Mouse (Mus musculus) spleen, postnatal 14 days (tissue): ENCODE measurements around the gene Sectm1a.
"Not testable (repeated sequence)": the region's sequence is repeated elsewhere in the genome, so short reads cannot be mapped to it uniquely, and the experiment has no call there.

Source experiments
- DNase-seq, 2 experiments: peaks; one replicate each; pipeline ENCODE4 v3.0.0; 2021 to 2022; ENCODE audit warnings: low spot score in 2 of 2

The Sectm1a gene

DNA sequence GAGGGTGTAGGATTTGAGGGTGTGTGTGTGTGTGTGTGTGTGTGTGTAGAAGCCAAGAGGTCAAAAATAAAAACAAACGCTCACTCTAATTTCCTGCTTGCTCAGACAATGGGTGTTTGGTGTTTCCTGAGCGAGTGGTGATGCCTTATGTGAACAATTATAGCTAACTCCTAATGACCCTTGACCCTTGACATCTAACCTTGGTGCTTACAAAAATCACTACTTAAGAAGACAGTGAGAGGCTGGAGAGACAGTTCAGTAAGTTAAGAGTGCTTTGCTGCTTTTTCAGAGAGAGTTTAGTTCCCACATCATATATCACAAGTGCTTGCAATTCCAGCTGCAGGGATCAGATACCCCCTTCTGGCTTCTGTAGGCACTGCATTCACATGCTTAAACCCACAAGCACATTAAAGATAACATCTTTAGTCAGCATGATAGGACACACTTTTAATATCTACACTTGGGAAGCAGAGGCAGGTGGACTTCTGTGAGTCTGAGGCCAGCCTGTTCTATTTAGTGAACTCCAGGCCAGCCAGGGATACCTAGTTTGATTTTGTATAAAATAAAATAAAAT, 33.1 kb downstream of the Sectm1a start:
- DNase-seq = no peak

GRCm38 (mm10) chr11:121045286-121045685, 35.7 kb downstream of the Sectm1a start:
- no peak for DNase-seq

DNA sequence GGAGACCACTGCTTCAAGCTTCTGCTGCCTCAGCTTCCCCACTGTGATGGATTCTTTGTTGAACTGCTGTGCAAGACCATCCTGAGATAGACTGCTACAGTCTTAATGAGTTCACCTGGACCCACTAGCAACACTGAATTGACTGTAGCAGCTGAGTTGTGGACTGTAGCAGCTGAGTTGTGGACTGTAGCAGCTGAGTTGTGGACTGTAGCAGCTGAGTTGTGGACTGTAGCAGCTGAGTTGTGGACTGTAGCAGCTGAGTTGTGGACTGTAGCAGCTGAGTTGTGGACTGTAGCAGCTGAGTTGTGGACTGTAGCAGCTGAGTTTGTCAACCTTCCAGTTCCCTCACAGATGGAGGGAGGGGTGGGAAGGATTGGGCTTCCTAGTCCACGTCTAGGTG, 38.0 kb downstream of the Sectm1a start:
- DNase-seq = not testable (repeated sequence)

GRCm38 (mm10) chr11:121042480-121042879, 38.5 kb downstream of the Sectm1a start:
- no peak for DNase-seq

- DNase-seq = no peak
These were observed 39.4 kb downstream of the Sectm1a start for GRCm38 (mm10) chr11:121041636-121042035.

GRCm38 (mm10) chr11:121041212-121041611, 39.8 kb downstream of the Sectm1a start:
- peak; percentile 49 to 70 for DNase-seq

DNA sequence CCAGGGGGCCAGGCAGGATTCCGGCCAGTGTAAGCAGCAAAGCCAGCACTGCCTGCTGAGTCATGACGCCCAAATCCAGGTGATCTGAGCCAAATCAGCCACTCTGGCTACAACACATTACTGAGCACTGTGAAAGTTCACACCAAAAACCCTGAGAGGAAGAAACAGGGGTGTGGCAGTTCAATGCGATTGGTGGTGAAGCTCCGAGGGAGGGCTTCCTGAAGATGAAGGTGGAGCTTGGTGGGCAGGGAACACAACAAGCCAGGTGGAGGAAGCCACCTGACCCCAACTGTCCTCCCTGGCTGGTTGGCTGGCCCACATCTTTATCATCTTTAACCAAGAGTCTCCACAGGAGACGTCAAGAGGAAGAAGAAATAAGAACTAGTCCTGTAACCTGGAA, 41.7 kb downstream of the Sectm1a start, which contains the start of gene Cd7:
Gene Cd7, minus strand, starts transcription at position 117 of the 400 bp plus-strand sequence.
- no peak for DNase-seq

DNA sequence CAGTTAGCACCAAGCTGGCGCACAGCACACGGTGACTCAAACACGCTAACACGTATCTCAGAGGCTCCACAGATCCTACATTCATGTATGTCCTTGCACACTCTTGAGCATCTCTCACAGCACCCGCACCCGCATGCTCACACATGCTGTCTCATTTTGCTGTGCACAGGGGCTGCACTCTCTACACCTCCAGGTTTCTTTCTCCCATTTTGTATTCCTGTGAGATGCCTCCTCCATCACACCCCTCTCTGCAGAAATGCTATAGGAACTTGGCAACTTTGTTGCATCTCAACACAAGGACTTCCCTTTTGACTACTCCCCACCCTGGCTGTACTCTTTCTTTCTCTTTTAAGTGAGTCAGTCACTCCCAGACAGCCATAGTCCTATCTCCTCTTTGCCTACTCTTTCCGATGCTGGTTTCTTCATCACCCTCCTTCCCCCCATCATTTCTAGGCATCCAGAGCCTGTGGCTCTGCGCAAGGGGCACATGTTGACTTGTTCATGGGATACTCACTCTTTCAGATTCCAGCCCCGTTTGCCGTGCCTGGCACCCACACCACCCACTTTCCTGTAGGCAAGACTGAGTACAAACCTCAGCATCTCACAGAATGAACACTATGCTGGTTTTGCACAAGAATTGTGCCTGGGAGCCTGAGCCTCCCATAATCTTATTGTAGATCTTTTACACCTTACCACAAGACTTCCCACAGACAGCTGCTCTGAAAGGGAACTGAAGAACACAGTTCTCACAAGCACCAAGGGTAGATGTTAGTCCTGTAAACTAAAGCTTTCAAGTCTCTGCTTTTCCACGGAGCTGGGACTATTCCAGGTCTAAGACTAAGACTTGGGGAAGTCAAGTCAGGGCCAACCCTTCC, 42.4 kb downstream of the Sectm1a start:
- no peak for DNase-seq

DNA sequence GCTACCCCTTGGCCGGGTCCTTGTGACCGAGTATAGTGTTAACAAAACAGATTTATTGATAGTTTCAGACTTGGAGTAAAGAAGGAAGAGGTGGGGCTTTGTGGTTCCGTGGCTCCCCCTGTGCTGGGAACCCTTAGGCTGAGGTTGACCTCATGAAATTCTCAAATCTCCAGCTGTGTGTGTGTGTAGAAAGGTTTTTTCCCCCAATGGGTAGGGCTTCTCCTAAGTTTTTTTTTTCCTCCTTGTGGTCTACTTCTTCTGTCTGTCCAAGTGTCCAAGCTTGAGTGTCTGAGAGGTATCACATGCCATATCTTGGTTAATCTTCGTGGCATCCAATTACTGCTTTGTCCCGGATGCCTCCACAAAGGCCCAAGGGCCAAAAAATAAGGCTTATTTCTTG, 47.9 kb downstream of the Sectm1a start:
- DNase-seq = no peak

DNA sequence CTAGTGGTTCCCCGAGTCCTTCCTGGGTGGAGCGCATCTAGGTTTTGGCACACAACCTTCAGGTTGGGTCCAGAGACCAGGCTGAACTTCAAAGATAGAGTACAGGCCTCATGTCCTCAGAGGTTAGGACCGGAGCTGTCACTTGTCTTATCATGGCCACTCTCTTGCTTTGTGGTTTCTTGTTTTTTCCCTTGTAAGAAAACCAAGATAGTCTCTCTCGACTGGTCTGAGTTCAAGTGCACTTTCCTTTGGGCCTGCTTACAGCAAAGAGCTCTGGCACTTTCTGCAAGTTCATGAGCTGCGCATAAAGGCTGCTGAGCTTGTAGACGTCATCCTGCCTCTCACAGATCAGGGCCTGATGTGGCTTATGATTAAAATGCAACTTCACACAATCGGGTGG, 53.8 kb downstream of the Sectm1a start:
- DNase-seq = no peak

DNA sequence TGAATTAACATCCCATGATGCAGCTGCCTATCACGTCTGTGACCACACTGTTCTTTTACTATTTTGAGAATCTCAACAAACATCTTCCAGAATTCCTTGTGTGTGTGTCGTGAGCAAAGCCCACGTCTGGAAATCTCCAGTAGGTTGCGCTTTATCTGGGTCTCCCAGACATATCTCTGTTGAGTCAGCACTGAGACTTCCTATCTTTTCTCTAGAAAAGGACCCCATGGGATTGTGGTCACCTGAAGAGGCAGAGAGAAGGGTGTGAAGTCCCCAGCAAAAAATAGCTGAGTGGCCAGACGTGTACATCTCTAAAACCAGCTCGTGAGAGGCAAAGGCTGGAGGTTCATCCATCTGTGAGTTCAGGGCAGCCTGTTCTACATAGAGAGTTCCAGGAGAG, 56.9 kb downstream of the Sectm1a start:
- DNase-seq = no peak

DNA sequence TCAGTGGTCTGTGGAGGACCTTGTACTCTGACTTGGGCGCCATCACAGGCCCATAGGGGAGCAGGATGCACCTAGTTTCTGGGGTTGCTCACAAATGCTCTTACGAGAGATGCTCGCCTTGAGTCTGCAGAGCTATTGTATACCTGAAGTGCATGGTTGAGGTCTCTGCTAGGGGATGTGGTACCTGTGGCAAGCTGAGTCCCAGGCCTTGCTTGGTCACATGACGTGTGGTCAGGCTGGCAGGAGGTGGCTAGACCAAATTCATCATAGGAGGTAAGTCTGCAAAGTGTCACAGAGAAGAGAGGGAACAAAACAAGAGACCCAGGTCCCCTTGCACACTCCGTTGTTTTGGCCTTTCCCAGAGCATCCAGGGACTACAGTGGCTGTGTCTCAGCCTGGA, 61.5 kb downstream of the Sectm1a start:
- DNase-seq = no peak

DNA sequence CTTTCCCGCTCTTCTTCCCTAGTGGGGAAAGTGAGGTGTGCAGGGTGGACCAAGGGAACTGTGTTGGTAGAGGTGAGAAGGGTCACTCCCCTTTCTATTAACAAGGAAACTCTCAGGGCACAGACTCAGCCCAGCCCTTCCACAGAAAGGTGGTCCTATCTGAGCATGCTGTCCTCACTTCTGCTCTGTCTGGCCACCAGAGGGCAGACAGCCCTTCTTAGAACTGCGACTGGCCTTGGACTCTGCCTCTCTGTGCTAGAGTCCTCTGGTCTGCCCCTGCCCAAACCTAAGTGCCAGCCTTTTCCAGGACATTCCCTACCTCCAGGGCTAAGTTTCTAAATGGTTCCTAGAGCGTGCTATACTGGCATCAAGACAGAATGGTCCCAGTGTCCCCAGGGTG, 63.3 kb downstream of the Sectm1a start:
- peak in 1 of 2 experiments; percentile 47 for DNase-seq
